27 mouse cellular contexts compared by ENCODE assay signal in the genomic region with DNA sequence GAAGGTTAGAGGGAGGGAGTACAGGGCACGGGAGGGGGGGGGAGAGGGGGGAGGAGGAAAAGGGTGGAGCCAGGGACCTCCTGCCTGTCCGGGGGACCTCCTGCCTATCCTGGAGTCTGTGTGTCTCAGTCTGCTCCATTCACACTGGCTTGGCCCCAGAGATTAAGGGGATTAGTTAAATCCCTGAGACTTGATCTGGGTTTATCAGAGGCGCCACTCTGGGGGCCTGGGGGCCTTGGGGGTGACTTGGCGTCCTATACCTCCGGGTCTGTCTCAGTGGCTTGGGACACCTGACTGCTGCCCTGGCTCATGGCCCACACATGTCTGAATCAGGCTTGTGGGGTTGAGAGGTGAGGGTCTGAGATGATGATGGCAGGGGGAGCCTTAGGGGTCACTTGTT. TPM values are rescaled to one million over a fixed set of nuclear protein-coding genes. Genes with fewer than 3 reads are reported as not detected.
DNase-seq lines count a peak whose midpoint lies in the region; ATAC-seq and TF ChIP-seq lines count a peak whose summit lies in the region.
"Had no signal": no experiment of that assay in that cellular context is flagged by ENCODE, and none has a peak within 500 bp of the region (broad histone marks: within the 10 kb centered on the region; RNA-seq: fewer than 3 reads in every experiment).

No protein-coding gene starts in this region.

- no peak overlapping the region for H3K4me2 ChIP-seq in stomach, embryonic 14.5 days (replicated peaks; ENCODE audit: low read depth, low read length)
- no peak overlapping the region for H3K4me2 ChIP-seq in stomach, postnatal 0 days (replicated peaks; ENCODE audit: low read depth)
- H3K4me2 ChIP-seq in stomach, embryonic 16.5 days (ENCODE audit: low read depth, low read length), result no peak overlapping the region
- H3K4me2 ChIP-seq: heart, embryonic 11.5 days; liver, embryonic 15.5 days; lung, embryonic 15.5 days; neural tube, embryonic 12.5 days had no signal

- TF ChIP-seq EP300 in stomach, postnatal 0 days (optimal IDR thresholded peaks at IDR 0.05), result no peak

- ATAC-seq in stomach, embryonic 14.5 days (ENCODE audit: insufficient number of reproducible peaks, insufficient read depth, low FRiP score, low read depth), result peak; percentile 18; the same call in 1 of the 2 replicates
- ATAC-seq in stomach, postnatal 0 days (ENCODE audit: low FRiP score, low TSS enrichment), result no peak
- peak; percentile 29; the same call in 1 of the 2 replicates for ATAC-seq in stomach, embryonic 16.5 days (ENCODE audit: insufficient read depth, low FRiP score)
- ATAC-seq: activated CD4-positive, CD25-positive, alpha-beta regulatory T cell, adult 4 months; hindbrain, embryonic 16.5 days; intestine, embryonic 16.5 days had no signal

- no peaks in the 10 kb centered on the region for H3K4me1 ChIP-seq in stomach, embryonic 14.5 days (ENCODE audit: control insufficient read depth, insufficient read depth, low read length)
- no peaks in the 10 kb centered on the region for H3K4me1 ChIP-seq in stomach, postnatal 0 days (replicated peaks; ENCODE audit: control insufficient read depth, insufficient read depth)
- no peaks in the 10 kb centered on the region for H3K4me1 ChIP-seq in stomach, embryonic 16.5 days (ENCODE audit: control insufficient read depth, insufficient read depth, low read length)
- H3K4me1 ChIP-seq: liver, embryonic 15.5 days; lung, embryonic 15.5 days; neural tube, embryonic 12.5 days had no signal

- H3K27me3 ChIP-seq in stomach, embryonic 14.5 days (ENCODE audit: control insufficient read depth, insufficient read depth, low read length), result no peaks in the 10 kb centered on the region
- H3K27me3 ChIP-seq in stomach, postnatal 0 days (ENCODE audit: control insufficient read depth, insufficient read depth, low read length), result no peaks in the 10 kb centered on the region
- no peaks in the 10 kb centered on the region for H3K27me3 ChIP-seq in stomach, embryonic 16.5 days (ENCODE audit: control insufficient read depth, insufficient read depth, low read length)
- H3K27me3 ChIP-seq: liver, embryonic 15.5 days; lung, embryonic 15.5 days; neural tube, embryonic 12.5 days had no signal

- H3K9ac ChIP-seq in stomach, embryonic 14.5 days (replicated peaks; ENCODE audit: low read depth, low read length), result no peak overlapping the region
- no peak overlapping the region for H3K9ac ChIP-seq in stomach, postnatal 0 days (ENCODE audit: low read length)
- H3K9ac ChIP-seq in stomach, embryonic 16.5 days (ENCODE audit: low read length), result no peak overlapping the region
- H3K9ac ChIP-seq: liver, embryonic 15.5 days; lung, embryonic 15.5 days; neural tube, embryonic 12.5 days had no signal

- H3K4me3 ChIP-seq in stomach, embryonic 14.5 days (ENCODE audit: low read depth, low read length), result no peak overlapping the region
- no peak overlapping the region for H3K4me3 ChIP-seq in stomach, postnatal 0 days (ENCODE audit: low read depth, low read length)
- no peak overlapping the region for H3K4me3 ChIP-seq in stomach, embryonic 16.5 days (replicated peaks; ENCODE audit: low read length)
- H3K4me3 ChIP-seq: gastrocnemius, adult 2 months; layer of hippocampus, adult 2 months; liver, embryonic 15.5 days; lung, embryonic 15.5 days; neural tube, embryonic 12.5 days had no signal

- peak; percentile 25 for DNase-seq in cerebellum, adult 9-11 months
- DNase-seq in cerebellum, adult 11 months, result no peak
- peak; percentile 80 for DNase-seq in heart, adult 11 months
- no peak for DNase-seq in heart, adult 9 months (ENCODE audit: low spot score in 2 of 2)
- DNase-seq in stomach, postnatal 0 days (ENCODE audit: low spot score), result no peak
- no peak for DNase-seq in ovary, postnatal 14 days (ENCODE audit: low spot score)
- DNase-seq: adrenal gland, adult 8-10 months; cerebellum, adult 2 months; gastrocnemius, adult 2 months; kidney, adult 9 months; layer of hippocampus, postnatal 36 days; liver; lung, postnatal 4 days; thymus, postnatal 25 days had no signal

- no peak overlapping the region for H3K27ac ChIP-seq in stomach, embryonic 14.5 days (ENCODE audit: low read length)
- H3K27ac ChIP-seq in stomach, postnatal 0 days (replicated peaks), result no peak overlapping the region
- no peak overlapping the region for H3K27ac ChIP-seq in stomach, embryonic 16.5 days (ENCODE audit: low read length)
- H3K27ac ChIP-seq: gastrocnemius, adult 2 months; layer of hippocampus, adult 2 months; liver, embryonic 15.5 days; lung, embryonic 15.5 days; neural tube, embryonic 12.5 days had no signal

- H3K9me3 ChIP-seq in stomach, embryonic 14.5 days (ENCODE audit: control insufficient read depth, low read depth, low read length), result no peaks in the 10 kb centered on the region
- H3K9me3 ChIP-seq in stomach, postnatal 0 days (ENCODE audit: control insufficient read depth, low read length), result no peaks in the 10 kb centered on the region
- no peaks in the 10 kb centered on the region; the same call in 1 of the 2 replicates for H3K9me3 ChIP-seq in stomach, embryonic 16.5 days (replicated peaks; ENCODE audit: control insufficient read depth, low read length)
- H3K9me3 ChIP-seq: liver, embryonic 15.5 days; lung, embryonic 15.5 days had no signal

- 19% methylated on average over 5 of the region's 5 CpGs for WGBS in stomach, embryonic 14.5 days
- 17% methylated on average over 4 of the region's 5 CpGs for WGBS in stomach, postnatal 0 days
- 14% methylated on average over 5 of the region's 5 CpGs for WGBS in stomach, embryonic 16.5 days

- H3K36me3 ChIP-seq in stomach, embryonic 14.5 days (ENCODE audit: control insufficient read depth, insufficient read depth, low read length), result no peaks in the 10 kb centered on the region
- no peaks in the 10 kb centered on the region for H3K36me3 ChIP-seq in stomach, postnatal 0 days (ENCODE audit: control insufficient read depth, insufficient read depth, low read length)
- H3K36me3 ChIP-seq in stomach, embryonic 16.5 days (ENCODE audit: control insufficient read depth, insufficient read depth, low read length), result no peaks in the 10 kb centered on the region
- H3K36me3 ChIP-seq: liver, embryonic 15.5 days; lung, embryonic 15.5 days; neural tube, embryonic 12.5 days had no signal

- TF ChIP-seq CTCF in stomach, postnatal 0 days (IDR thresholded peaks at IDR 0.05; ENCODE audit: low read depth), result no peak

RNA-seq across cellular contexts. Expression of a gene that starts 17.3 kb away (rescaled TPM):
- not detected in 2 replicates for polyA plus RNA-seq in stomach, embryonic 14.5 days (2014; fragmentation: Nextera tagmentation; extraction: Ambion mirVana)
- not detected in 2 replicates for polyA plus RNA-seq in stomach, postnatal 0 days (2015; fragmentation: Nextera tagmentation; extraction: Ambion mirVana)
- not detected in 2 replicates for polyA plus RNA-seq in stomach, embryonic 16.5 days (2015; fragmentation: Nextera tagmentation; extraction: Ambion mirVana)
- polyA plus RNA-seq: activated CD4-positive, CD25-positive, alpha-beta regulatory T cell, adult 4 months; cerebellum, adult 2 months; frontal cortex, adult 2 months; heart, embryonic 11.5 days; heart, postnatal 0 days; hindbrain, embryonic 16.5 days; intestine, embryonic 16.5 days; liver, embryonic 15.5 days; lung, embryonic 15.5 days; neural tube, embryonic 12.5 days; small intestine, adult 2 months had no signal

RNA-seq across cellular contexts. Expression of a gene that starts 21.3 kb away (rescaled TPM):
- polyA plus RNA-seq in stomach, embryonic 14.5 days (2014; fragmentation: Nextera tagmentation; extraction: Ambion mirVana), result not detected in 2 replicates
- not detected in 2 replicates for polyA plus RNA-seq in stomach, postnatal 0 days (2015; fragmentation: Nextera tagmentation; extraction: Ambion mirVana)
- polyA plus RNA-seq in stomach, embryonic 16.5 days (2015; fragmentation: Nextera tagmentation; extraction: Ambion mirVana), result not detected in 2 replicates
- polyA plus RNA-seq: activated CD4-positive, CD25-positive, alpha-beta regulatory T cell, adult 4 months; heart, embryonic 11.5 days; heart, postnatal 0 days; intestine, embryonic 16.5 days; liver, embryonic 15.5 days; lung, embryonic 15.5 days; neural tube, embryonic 12.5 days; small intestine, adult 2 months had no signal

RNA-seq across cellular contexts. Expression of a gene that starts 46.6 kb away (rescaled TPM):
- polyA plus RNA-seq in stomach, embryonic 14.5 days (2014; fragmentation: Nextera tagmentation; extraction: Ambion mirVana), result not detected in 2 replicates
- polyA plus RNA-seq in stomach, postnatal 0 days (2015; fragmentation: Nextera tagmentation; extraction: Ambion mirVana), result not detected in 2 replicates
- polyA plus RNA-seq in stomach, embryonic 16.5 days (2015; fragmentation: Nextera tagmentation; extraction: Ambion mirVana), result not detected in 2 replicates
- polyA plus RNA-seq: activated CD4-positive, CD25-positive, alpha-beta regulatory T cell, adult 4 months; heart, embryonic 11.5 days; heart, postnatal 0 days; hindbrain, embryonic 16.5 days; intestine, embryonic 16.5 days; liver, embryonic 15.5 days; lung, embryonic 15.5 days; neural tube, embryonic 12.5 days; small intestine, adult 2 months had no signal

Comparison
In these comparisons a context has a peak if more than half of its experiments do, and no peak if none do; other contexts are left out.
1. DNase-seq: peak in cerebellum, adult 9-11 months (single experiment) and heart, adult 11 months (single experiment); none in cerebellum, adult 11 months (single experiment), heart, adult 9 months (0 of 2), stomach, postnatal 0 days (single experiment) and ovary, postnatal 14 days (single experiment).